Mouse (Mus musculus): ENCODE results near the gene Mpg.

Gene Mpg

GRCm38 (mm10) chr11:32221225-32221950 lies 4.9 kb upstream of the Mpg start:
- TF ChIP-seq GATA4 (IDR thresholded peaks at IDR 0.05; ENCODE audit: insufficient replicate concordance, low read length), result no peak; the same call in 1 of the 2 replicates

- TF ChIP-seq GATA4 (IDR thresholded peaks at IDR 0.05; ENCODE audit: insufficient replicate concordance, low read length), result no peak
Measured at GRCm38 (mm10) chr11:32221951-32222409, 4.3 kb upstream of the Mpg start, which contains the start of gene Rhbdf1. Gene Rhbdf1, minus strand, starts transcription at chr11:32222300.

GRCm38 (mm10) chr11:32222570-32223194 lies 3.6 kb upstream of the Mpg start:
- no peak for TF ChIP-seq GATA4 (IDR thresholded peaks at IDR 0.05; ENCODE audit: insufficient replicate concordance, low read length)

GRCm38 (mm10) chr11:32223297-32223967 lies 2.9 kb upstream of the Mpg start:
- no peak for TF ChIP-seq GATA4 (IDR thresholded peaks at IDR 0.05; ENCODE audit: insufficient replicate concordance, low read length)

- no peak for TF ChIP-seq GATA4 (IDR thresholded peaks at IDR 0.05; ENCODE audit: insufficient replicate concordance, low read length)
Measured at GRCm38 (mm10) chr11:32224468-32225139, 1.7 kb upstream of the Mpg start.

GRCm38 (mm10) chr11:32225222-32226104 lies 842 bp upstream of the Mpg start:
- no peak for TF ChIP-seq GATA4 (IDR thresholded peaks at IDR 0.05; ENCODE audit: insufficient replicate concordance, low read length)

- TF ChIP-seq GATA4 (IDR thresholded peaks at IDR 0.05; ENCODE audit: insufficient replicate concordance, low read length), result no peak
Measured at GRCm38 (mm10) chr11:32227041-32227440, 736 bp downstream of the Mpg start.

GRCm38 (mm10) chr11:32227555-32227954 lies 1.2 kb downstream of the Mpg start:
- no peak for TF ChIP-seq GATA4 (IDR thresholded peaks at IDR 0.05; ENCODE audit: insufficient replicate concordance, low read length)

GRCm38 (mm10) chr11:32228292-32228845 lies 2.1 kb downstream of the Mpg start:
- no peak for TF ChIP-seq GATA4 (IDR thresholded peaks at IDR 0.05; ENCODE audit: insufficient replicate concordance, low read length)

GRCm38 (mm10) chr11:32230220-32230619 lies 3.9 kb downstream of the Mpg start:
- TF ChIP-seq GATA4 (IDR thresholded peaks at IDR 0.05; ENCODE audit: insufficient replicate concordance, low read length), result no peak

- no peak for TF ChIP-seq GATA4 (IDR thresholded peaks at IDR 0.05; ENCODE audit: insufficient replicate concordance, low read length)
Measured at GRCm38 (mm10) chr11:32231125-32231524, 4.8 kb downstream of the Mpg start.

GRCm38 (mm10) chr11:32232848-32233247 lies 6.5 kb downstream of the Mpg start:
- no peak for TF ChIP-seq GATA4 (IDR thresholded peaks at IDR 0.05; ENCODE audit: insufficient replicate concordance, low read length)

GRCm38 (mm10) chr11:32233895-32234294 lies 7.6 kb downstream of the Mpg start:
- TF ChIP-seq GATA4 (IDR thresholded peaks at IDR 0.05; ENCODE audit: insufficient replicate concordance, low read length), result no peak

GRCm38 (mm10) chr11:32234816-32235485 lies 8.6 kb downstream of the Mpg start:
- TF ChIP-seq GATA4 (IDR thresholded peaks at IDR 0.05; ENCODE audit: insufficient replicate concordance, low read length), result no peak
